Mouse (Mus musculus) erythroblast, adult 5-6 weeks (primary cell): Measurements from ENCODE around the gene Kcnk4. TPM values are rescaled to one million over a fixed set of nuclear protein-coding genes. Genes with fewer than 3 reads are reported as not detected.

ENCODE experiments used
- ATAC-seq: replicated peaks from 2 replicates; pipeline ENCODE4 v1.8.0; 2016; ENCODE audit warnings: moderate number of reproducible peaks, mild to moderate bottlenecking, moderate TSS enrichment, inconsistent platforms; ENCODE audit not compliant: poor library complexity, low FRiP score, severe bottlenecking
- total RNA-seq, 2 experiments: library from RNA; stranded (forward) in 1 of 2; stranded (reverse) in 1 of 2; fragments of 150-400 nt in 1 of 2; fragments of 200-764, 138-1000 nt in 1 of 2; gene quantifications; 2 replicates each; pipeline versions ENCODE4 v1.2.3 to v1.2.4; 2015 to 2017; ENCODE audit warnings: low replicate concordance in 2 of 2

The Kcnk4 gene
- total RNA-seq, 2 experiments from 2014 or later = not detected

DNA sequence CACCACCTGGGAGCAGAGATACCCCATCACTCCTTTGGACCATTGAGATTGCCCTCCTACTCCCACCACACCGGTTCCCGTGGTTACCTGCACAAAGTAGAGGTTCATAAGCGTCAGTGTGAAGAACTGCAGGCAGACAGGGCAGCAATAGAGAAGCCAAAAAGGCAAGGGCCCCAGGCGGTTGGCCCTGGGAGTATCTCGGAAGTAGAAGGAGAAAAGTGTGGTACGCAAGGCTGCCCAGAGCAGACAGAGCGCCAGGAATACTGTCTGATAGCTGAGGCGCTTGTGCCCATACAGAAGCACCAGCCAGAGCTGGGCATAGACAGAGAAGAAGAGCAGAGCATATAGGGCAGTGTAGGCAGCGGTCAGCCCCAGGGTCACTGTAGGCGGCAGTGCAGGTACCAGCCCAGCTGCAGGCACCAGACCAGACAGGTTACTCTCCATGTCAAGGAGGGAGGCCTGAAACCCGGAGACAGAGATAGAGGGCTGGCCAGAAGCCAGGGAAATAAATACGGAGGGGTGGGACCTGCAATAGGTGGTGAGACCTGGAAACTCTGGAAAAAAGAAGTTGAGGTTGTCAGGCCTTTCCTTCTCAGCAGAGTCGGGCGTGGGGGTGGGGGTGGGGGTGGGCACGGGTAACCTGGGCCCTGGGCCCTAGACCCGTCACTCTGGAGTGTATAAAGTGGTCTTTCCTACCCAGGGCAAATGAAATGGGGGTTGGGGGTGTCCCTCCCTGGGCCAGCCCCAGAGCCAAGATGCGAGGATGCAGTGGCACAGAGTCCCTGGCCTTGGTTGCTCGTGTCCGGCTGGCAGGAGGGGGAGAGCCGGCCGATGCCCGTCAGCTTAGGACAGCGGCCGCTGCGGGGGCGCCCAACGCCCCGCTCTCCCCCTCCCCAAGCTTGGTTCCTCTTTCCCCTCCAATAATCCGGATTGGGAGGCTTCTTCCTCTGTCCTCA, 6.4 kb upstream of the Kcnk4 start:
- ATAC-seq = no peak

DNA sequence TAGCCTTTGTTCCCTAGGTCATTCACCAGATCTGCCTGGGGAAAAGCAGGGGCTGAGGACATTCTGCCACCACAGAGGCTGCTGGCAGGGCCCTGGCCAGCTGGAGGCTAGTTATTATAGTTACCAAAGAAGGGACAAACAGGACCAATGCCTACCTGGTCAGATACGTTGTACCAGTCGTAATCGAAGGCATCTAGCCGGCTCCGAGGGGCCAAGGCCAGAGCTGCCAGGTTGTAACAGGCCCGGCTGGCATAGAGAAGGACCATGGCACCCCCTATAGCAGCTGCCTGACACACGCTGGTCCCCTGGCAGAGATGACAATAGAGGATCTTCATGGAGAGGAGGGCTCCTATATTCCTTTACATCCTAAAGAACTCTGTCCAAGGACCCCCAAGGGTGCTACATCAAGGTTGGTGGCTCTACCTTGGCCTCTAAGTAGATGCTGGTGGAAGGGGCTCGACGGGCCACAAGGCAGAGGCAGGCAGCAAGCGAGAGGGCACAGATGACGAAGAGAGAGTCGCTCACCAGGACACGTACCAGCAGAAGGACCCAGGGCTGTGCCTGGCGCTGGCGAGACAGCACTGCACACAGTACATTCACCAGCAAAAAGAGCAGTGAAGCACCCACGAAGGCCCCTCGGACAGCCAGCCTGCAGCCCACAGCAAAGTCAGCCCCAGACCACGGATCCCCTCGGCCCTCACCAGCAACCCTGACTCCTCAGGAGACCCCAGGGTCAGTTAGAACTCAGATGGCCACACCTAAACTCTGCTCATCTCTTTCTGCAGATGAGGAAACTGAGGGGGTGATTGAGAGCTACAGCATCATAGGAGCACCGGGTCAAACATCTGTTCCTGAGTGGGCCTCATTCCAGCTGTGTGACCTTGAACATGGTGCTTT, 5.0 kb upstream of the Kcnk4 start:
- no peak for ATAC-seq

DNA sequence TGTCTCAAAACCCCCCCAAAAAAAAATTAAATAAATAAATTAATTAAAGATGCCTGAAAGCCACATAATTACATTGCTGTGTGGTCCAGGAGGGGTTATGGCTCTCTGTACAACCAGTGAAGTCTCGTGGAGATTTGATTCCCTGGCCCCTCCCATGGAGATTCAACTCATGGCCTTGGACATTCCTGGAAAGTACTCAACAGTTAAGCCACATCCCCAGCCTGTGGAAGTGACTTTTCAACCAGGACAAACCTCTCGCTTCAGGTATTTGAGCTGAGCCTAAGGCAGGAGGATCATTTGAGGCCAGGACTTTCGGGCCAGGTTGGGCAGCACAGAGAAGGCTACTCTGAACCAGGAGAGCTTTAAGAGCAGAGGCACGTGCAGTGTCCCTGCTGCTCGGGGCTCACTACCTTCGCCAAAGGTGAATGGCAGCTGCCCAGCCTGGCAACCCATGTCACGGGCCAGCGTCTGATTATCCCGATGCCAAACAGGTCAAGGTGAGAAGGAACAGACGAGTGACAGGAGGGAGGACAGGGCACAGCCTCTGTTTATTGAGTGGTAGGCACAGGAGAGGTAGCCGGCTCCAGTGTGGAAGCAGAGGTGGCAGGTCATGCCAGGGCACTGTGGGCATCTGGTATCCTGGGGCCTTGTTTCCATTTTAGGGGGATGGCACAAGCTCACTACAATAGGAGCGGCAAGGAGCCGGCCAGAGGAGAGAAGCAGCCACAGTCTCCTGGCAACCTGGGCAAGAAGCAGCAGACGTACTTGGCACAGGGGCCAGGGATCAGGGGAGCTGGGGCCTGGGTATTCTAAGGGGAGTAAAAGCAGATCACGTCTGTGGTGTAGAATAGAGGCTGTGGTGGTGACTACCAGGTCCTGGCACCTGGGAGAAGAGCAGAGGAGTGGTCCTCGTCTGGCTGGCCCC, 3.5 kb upstream of the Kcnk4 start:
- no peak for ATAC-seq

DNA sequence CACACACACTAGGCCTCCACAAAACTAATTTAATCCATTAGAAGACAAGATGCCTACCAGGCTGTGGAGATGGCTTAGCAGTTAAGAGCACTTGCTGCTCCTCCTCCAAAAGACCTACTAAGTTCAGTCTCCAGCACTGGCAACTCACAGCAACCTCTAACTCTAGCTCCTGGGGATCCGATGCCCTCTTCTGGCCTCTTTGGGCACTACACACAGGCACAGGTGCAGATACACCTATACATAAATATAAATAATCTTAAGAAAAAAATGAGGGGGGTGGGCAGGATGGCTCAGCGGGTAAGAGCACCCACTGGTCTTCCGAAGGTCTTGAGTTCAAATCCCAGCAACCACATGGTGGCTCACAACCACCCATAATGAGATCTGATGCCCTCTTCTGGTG, 2.0 kb upstream of the Kcnk4 start:
- ATAC-seq = 0 out of 2 replicates have a peak, but pooled peaks have one; percentile 34

DNA sequence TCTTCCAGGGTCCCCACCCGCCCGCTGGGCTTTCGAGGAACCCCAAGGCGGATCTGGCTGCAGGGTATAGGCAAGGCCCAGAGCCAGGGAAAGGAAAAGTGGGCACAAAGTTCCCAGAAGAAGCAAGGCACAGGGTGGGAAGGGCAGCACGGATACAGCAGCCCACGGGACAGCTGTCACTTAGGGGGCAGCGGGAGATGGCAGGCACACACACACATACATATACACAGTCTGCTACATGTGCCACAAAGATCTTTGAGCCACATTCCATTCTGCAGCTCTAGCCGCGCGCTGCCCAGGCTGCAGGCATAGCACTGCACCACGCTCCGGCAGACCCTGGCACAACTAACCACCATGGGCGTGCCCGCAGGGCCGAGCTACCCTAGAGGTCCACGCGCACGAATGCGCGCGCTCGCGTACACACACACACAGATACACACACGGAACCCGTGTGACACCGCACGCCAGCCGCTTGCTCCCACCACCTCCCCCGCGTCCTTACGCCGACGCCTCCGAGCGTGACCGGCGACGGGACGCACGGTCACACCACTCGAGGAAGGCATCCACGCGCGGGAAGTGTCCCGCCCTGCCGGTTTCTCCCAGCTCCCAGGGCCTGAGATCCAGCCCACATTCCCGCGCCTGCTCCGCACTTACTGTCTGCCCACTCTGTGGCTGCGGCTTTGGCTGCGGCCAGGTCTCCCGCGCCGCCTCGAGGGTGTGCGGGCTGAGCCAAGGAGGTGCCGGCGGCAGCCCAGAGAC, 700 bp downstream of the Kcnk4 start:
- no peak for ATAC-seq

DNA sequence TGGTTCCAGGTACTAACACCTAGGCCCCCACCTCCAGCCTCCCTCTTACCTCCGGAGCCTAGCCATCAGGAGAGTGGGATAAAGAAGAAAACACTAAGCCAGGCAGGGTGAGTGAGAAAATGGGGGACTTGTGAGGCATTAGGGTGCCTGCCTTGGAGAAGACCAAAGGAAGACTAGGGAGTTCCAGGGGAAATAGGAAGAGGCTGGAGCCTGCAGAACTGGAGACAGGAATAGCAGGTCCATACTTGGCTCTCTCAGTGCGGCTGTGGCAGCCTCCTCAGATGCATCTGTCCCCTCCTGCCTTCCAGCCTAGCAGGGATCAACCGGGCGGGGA, 1.2 kb downstream of the Kcnk4 start:
- ATAC-seq = no peak

DNA sequence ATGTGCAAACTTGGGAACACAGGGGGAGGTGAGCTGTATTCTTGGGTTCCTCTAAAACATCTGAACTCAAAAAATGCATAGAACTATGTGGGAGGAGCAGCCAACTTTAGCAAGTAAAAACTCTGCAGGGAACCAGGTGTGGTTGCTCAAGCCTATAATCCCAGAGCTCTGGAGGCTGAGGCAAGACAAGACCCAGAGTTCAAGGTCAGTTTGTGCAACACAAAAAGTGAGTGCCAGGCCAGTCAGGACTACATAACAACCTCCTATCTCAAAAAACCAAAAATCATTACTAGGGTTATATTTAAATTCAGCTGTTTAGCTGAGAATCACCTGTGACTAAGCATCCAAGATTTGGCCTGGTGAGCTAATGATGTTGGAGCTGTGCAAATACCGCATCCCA, 2.3 kb downstream of the Kcnk4 start:
- no peak for ATAC-seq

DNA sequence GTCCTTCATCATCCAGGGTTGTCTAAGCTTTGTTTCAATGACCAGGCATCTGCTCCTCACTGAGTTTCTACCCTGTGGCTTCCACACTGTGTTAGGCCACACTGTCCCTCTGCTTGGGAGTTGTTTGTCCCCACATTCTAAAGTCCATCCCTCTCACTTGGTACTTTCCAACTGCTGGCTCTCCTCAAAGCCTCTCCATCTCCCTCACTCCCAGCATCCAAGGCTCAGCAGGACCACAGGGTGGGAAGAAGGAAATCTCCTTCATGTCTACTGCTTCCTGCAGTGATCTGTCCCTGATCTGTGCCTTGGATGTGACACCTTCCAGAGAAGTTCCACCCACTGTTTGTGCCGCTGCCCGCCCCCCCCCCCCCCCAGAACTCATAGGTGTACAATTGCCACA, 3.3 kb downstream of the Kcnk4 start:
- no peak for ATAC-seq

DNA sequence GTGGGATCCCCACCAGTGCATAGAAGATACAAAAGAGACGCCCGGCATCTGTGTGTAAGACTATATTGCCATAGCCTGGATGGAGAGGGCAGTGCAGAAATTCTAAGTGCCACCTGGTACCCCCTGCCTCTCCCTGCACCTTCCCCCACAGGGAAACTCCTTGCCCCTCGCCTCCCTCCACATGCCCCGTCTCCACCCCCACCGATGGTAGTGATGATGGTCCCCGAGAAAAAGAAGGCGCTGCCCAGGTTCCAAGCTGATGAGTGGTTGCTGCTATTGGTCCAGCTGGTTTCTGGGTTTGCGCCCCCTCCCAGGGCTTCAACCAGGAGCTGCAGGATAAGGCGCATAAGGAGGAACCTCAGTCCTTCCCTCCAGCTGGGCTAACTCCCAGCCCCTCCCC, 6.2 kb downstream of the Kcnk4 start:
- ATAC-seq = no peak

DNA sequence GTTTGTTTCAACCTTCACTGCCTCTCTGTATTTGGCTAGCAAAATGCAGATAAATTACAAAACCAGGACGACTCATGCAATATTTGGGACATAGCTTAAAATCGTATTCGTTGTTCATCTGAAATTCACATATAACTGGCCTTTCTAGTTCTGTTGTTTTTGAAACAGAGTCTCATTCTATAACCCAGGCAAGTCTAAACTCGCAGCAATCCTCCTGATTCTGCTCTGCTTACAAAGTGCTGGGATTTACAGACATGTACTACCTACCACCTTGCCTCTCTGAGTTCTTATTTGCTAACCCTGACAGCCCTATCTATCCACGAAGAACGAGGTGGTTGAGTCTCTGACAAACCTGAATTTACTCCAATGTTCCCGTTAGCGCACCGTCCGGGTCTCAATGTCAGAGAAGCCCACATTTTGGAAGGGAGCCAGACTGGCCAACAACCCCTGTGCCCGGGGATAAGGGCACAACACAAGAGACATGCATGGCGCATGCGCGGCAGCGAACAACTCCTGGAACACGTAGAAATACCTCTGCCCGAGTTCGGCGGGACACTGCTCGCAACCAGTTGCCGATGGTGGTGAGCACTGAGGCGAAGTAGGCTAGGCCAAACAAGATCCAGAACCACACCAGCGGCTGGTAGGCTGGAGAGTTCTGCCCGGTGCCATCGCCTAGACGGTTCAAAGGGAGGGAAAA, 7.6 kb downstream of the Kcnk4 start:
- no peak for ATAC-seq

DNA sequence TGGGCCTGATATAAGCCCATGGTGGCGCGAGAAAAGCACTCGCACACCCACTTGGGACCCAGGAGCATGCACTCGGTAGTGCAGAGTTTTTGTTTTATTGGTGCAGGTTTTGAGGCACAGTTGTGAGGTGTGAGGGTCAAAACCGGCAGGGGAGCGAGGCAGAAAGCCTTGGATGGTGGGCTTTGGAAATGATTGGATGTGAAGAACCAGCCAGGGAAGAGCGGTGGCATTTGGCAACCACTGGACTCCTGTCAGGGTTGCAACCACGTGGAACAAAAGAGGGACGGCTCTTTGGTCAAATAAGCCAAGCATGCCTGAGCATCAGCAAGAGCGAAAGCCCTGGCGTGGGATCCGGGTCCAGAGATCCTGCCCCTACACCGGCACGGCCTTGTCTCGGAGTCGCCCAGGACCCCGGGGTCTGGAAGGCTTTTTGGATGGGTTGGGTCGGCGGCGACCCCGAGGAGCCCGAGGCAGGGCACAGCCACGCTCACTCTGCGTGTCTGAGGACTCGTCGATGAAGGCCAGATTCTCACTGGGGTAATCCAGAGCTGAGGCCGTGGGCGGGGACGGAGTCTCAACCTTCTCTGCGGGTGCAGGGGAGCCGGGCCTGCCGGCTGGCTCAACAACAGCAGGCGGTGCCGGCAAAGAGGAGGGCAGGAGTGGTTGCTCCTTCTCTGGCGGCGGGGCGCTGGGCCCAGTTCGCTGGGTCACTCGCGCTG, 8.5 kb downstream of the Kcnk4 start:
- no peak for ATAC-seq

DNA sequence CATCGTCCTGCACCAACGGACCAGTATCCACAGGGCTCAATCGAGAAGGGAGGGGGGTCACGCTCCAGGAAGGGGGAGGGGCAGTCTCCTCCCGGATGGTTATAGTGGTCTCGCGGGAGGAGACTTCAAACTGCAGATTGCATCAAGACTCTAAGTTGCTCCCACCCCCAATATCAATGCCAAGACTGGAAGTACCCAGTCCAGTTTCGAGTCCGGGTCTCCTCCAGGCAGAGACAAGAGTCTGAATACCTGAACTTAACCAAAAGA, 9.1 kb downstream of the Kcnk4 start, which contains the start of gene Catsperz:
Gene Catsperz, minus strand, starts transcription at position 74 of the 267 bp plus-strand sequence.
- no peak for ATAC-seq

DNA sequence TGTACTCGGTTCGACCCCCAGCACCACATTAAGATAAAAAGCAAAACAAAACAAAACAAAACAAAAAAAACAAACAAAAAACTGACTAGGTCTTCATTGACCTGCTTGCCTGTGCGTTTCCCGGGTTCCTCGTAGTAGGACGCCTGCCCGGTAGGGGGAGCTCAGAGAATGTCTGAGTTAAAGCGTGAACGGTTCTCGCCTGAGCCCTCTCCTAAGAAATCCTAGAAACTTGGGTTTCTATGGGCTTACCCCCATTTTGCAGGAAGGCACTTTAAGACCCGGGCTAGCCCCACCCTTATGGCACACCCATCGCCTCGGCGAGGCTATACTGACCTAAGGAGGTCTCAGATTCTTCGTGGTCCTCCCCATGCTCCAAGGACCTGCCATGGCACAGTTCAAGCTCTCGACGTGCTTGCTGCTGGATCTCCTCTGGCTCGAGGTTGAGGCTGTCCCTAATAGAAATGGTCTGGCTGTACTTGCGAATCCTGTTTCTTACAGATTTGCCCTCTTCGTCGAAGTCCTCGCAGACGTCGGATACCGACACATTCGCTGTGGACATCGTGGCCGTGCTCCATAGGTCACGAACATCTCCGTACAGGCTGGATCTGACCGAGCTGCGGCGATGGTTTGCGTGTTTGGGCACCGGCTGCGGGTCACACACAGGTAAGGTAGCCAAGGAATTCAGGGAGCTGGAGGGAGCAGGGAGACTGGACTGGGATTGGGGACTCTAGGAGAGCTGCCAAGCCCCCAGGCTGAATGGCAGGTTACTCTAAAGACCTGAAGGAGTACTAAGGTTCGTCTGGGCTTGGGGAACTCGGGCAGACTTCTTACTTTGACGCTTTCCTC, 9.6 kb downstream of the Kcnk4 start:
- no peak for ATAC-seq

DNA sequence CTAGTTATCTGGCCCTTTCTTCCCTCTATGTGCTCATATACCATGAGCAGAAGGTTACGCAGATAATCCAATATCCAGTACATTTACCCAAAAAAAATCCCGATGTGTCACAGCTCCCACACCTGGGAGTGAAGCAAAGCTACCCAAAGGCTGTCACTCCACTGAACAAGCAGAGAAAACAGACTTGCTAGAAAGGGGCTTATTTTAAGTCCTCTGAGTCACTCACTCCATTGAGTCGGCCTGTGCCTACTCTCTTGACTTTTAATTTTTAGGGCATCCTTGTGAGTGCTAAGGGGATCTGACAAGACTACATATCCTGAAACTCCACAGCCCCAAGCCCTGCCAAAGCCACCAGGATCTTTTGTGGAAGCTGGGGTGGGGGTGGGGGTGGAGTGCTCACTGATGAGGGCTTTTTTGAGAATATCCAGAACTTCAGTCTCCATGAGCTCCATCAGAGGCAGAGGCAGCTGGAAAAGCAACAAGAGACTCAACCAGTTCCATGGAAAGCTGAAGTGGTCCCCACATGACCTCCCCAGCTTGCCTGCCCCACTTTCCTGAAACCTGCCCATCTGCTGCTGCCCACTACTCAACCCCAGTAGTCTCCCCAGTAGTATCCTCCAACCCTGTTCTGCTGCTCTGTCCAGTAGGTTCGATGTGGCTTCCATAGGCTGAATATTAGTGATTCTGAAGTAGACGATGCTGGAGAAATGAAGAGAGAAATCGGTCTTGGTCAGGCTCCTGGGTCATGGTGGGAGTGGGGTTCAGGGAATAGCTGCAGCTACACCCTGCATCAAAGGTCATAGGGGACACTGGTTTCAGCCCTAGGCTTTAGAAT, 11.2 kb downstream of the Kcnk4 start:
- no peak for ATAC-seq

DNA sequence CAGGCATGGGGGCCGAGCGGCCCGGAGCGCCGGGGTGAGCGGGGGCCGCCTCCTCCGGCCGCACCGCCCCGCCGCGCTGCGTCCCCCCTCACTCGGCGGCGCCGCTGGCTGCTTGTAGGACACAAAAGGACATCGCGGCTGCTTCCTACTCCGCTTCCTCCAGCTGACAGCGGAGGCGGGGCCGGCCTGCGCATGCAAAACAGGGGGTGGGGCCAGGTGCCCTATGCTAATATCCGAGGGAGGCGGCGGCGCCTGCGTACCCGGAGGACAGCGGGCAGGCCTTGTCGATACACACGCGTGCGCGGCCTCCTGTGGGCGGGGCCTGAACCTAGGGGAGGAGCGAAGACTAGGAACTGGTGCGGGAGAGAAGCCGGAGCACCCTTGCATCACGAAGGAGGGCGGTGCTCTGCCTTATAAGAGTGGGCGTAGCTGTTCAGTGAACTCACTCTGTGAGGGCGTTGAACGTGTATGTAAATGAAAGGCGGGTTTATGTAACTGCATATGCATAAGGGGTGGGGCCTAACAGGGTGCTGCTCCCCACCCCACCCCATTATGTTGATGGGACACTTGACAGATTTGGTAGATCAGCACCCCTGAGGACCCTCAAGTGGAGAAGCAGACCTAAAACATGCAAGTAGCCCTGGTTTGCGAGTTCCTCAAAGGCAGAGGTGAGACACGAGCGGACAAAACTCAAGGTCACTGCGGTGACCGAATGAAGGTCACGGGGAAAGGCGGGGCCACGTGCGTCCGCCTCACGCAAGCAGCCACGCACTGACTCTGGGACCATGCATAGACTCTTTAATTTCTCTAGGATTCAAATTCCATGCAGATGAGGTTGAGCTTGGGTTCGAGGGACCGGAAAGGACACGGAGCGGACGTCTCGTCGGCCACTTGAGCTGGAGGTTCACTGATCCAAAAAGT, 12.4 kb downstream of the Kcnk4 start, which contains the start of gene Esrra:
Gene Esrra, minus strand, starts transcription at position 167 of the 921 bp plus-strand sequence.
- ATAC-seq = peak; percentile 93
